10 mouse cellular contexts compared by ENCODE assay signal in genomic region chr9:31191543-31191942, GRCm38 (mm10).
"Had no signal": no experiment of that assay in that cellular context is flagged by ENCODE, and none has a peak within 500 bp of the region (broad histone marks: within the 10 kb centered on the region; RNA-seq: fewer than 3 reads in every experiment).

No protein-coding gene starts in this region.

- ATAC-seq: midbrain, embryonic 13.5 days had no signal

- H3K36me3 ChIP-seq: midbrain, embryonic 13.5 days had no signal

- H3K9ac ChIP-seq: lung, embryonic 15.5 days; midbrain, embryonic 13.5 days; stomach, embryonic 15.5 days had no signal

- H3K9me3 ChIP-seq: lung, embryonic 15.5 days; midbrain, embryonic 13.5 days; stomach, embryonic 15.5 days had no signal

- H3K27ac ChIP-seq: lung, embryonic 15.5 days; midbrain, embryonic 13.5 days; stomach, embryonic 15.5 days had no signal

- DNase-seq: kidney, adult 18-20 months; kidney, postnatal 14 days; layer of hippocampus, postnatal 36 days; left cerebral cortex, postnatal 4 days; right cerebral cortex, postnatal 14 days; thymus, adult 2 months; thymus, postnatal 25 days had no signal

- H3K4me2 ChIP-seq: lung, embryonic 15.5 days; midbrain, embryonic 13.5 days; stomach, embryonic 15.5 days had no signal

- H3K4me3 ChIP-seq: lung, embryonic 15.5 days; midbrain, embryonic 13.5 days; stomach, embryonic 15.5 days had no signal

- H3K27me3 ChIP-seq: lung, embryonic 15.5 days; midbrain, embryonic 13.5 days; stomach, embryonic 15.5 days had no signal
